In the genomic region with DNA sequence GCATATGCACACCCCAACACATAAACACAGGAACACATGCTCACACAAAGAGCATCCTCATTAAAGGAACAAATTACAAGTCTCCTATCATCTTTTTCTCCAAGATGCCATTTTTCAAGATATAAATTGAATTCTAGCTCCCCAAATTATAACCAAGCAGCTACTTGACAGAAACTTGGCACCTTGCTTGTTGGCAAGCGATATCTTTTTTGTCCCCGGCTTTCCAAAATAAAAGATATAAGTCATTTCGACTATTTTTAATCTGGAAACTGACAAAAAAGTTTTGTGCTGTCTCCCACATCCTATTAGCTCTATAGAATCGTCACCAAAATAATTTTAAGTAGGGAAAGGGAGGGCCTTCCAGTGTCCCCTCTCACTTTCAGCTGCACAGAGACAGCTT, we compare ENCODE assay signal across 30 mouse cellular contexts. TPM values are rescaled to one million over a fixed set of nuclear protein-coding genes. Genes with fewer than 3 reads are reported as not detected.
DNase-seq lines count a peak whose midpoint lies in the region; ATAC-seq and TF ChIP-seq lines count a peak whose summit lies in the region.
"Had no signal": no experiment of that assay in that cellular context is flagged by ENCODE, and none has a peak within 500 bp of the region (broad histone marks: within the 10 kb centered on the region; RNA-seq: fewer than 3 reads in every experiment).

No protein-coding gene starts in this region.

- TF ChIP-seq POLR2A in kidney, adult 2 months (IDR thresholded peaks at IDR 0.05; ENCODE audit: low read depth, low read length): no peak
- no peak for TF ChIP-seq POLR2A in brain, embryonic 14.5 days (IDR thresholded peaks at IDR 0.05; ENCODE audit: borderline replicate concordance, extremely low read depth, insufficient read depth, insufficient read length, poor library complexity, severe bottlenecking)

- DNase-seq in forebrain, postnatal 0 days: peak; percentile 50
- peak; percentile 29 for DNase-seq in kidney, adult 2 months
- DNase-seq in adipocyte (ENCODE audit: low spot score): peak; percentile 58
- peak; percentile 34 for DNase-seq in brain, embryonic 14.5 days (ENCODE audit: low read depth)
- no peak for DNase-seq in left cerebral cortex, postnatal 25 days (ENCODE audit: low spot score in 2 of 2)
- DNase-seq: adrenal gland, postnatal 25 days; B cell, adult 2 months; cerebellum, adult 2 months; cerebellum, postnatal 14 days; gastrocnemius, postnatal 25 days; heart, postnatal 4 days; kidney, adult 11 months; kidney, postnatal 36 days; layer of hippocampus, postnatal 36 days; liver, embryonic 13.5 days; lung, adult 18-20 months; lung, postnatal 10 days; right cerebral cortex, postnatal 4 days; thymus, adult 2 months; thymus, postnatal 4 days had no signal

- peaks cover under 1% of the 10 kb centered on the region; the same call in 1 of the 2 replicates for H3K36me3 ChIP-seq in forebrain, postnatal 0 days (ENCODE audit: insufficient read depth)
- peaks cover 15% of the 10 kb centered on the region for H3K36me3 ChIP-seq in forebrain, embryonic 12.5 days (replicated peaks)
- H3K36me3 ChIP-seq in kidney, adult 2 months (ENCODE audit: control insufficient read depth, insufficient read depth, low read length): no peaks in the 10 kb centered on the region
- H3K36me3 ChIP-seq in kidney, embryonic 15.5 days: peaks cover 23% of the 10 kb centered on the region
- H3K36me3 ChIP-seq: midbrain, embryonic 15.5 days had no signal

- intact Hi-C loops in left cerebral cortex, postnatal 25 days (cut with DNase I): no loop called here

- TF ChIP-seq CTCF in forebrain, postnatal 0 days (IDR thresholded peaks at IDR 0.05; ENCODE audit: low read depth): no peak
- TF ChIP-seq CTCF in kidney, adult 2 months (conservative IDR thresholded peaks at IDR 0.05; ENCODE audit: insufficient read depth, insufficient read length, low read depth, low read length): no peak
- no peak for TF ChIP-seq CTCF in brain, embryonic 14.5 days (IDR thresholded peaks at IDR 0.05; ENCODE audit: borderline replicate concordance, extremely low read depth, insufficient read depth, insufficient read length)

- H3K27me3 ChIP-seq in forebrain, postnatal 0 days (ENCODE audit: insufficient read depth, low read length): no peaks in the 10 kb centered on the region
- H3K27me3 ChIP-seq in forebrain, embryonic 12.5 days: no peaks in the 10 kb centered on the region
- no peaks in the 10 kb centered on the region for H3K27me3 ChIP-seq in kidney, adult 2 months (replicated peaks; ENCODE audit: control insufficient read depth, insufficient read depth, low read length)
- H3K27me3 ChIP-seq in kidney, embryonic 15.5 days: no peaks in the 10 kb centered on the region
- H3K27me3 ChIP-seq: CH12.LX; embryonic facial prominence, embryonic 15.5 days; limb, embryonic 15.5 days; liver, embryonic 13.5 days; midbrain, embryonic 15.5 days had no signal

- 47% methylated on average over 4 of the region's 4 CpGs for WGBS in forebrain, postnatal 0 days
- WGBS in forebrain, embryonic 12.5 days: 96% methylated on average over 4 of the region's 4 CpGs
- 65% methylated on average over 4 of the region's 4 CpGs for WGBS in kidney, adult 2 months
- 70% methylated on average over 4 of the region's 4 CpGs for WGBS in kidney, embryonic 15.5 days

- no peak overlapping the region for H3K9ac ChIP-seq in forebrain, postnatal 0 days
- no peak overlapping the region for H3K9ac ChIP-seq in forebrain, embryonic 12.5 days
- no peak overlapping the region for H3K9ac ChIP-seq in kidney, embryonic 15.5 days
- H3K9ac ChIP-seq: embryonic facial prominence, embryonic 15.5 days; limb, embryonic 15.5 days; liver, embryonic 13.5 days; midbrain, embryonic 15.5 days had no signal

- no peaks in the 10 kb centered on the region for H3K9me3 ChIP-seq in forebrain, postnatal 0 days (ENCODE audit: low read length)
- H3K9me3 ChIP-seq in forebrain, embryonic 12.5 days: no peaks in the 10 kb centered on the region
- H3K9me3 ChIP-seq in kidney, embryonic 15.5 days (replicated peaks): no peaks in the 10 kb centered on the region
- H3K9me3 ChIP-seq: embryonic facial prominence, embryonic 10.5 days; embryonic facial prominence, embryonic 15.5 days; heart, embryonic 10.5 days; limb, embryonic 10.5 days; limb, embryonic 15.5 days; liver, embryonic 13.5 days; midbrain, embryonic 15.5 days had no signal

- peak overlapping the region; percentile 62 for H3K27ac ChIP-seq in forebrain, postnatal 0 days (ENCODE audit: low read depth, low read length)
- no peak overlapping the region for H3K27ac ChIP-seq in forebrain, embryonic 12.5 days
- H3K27ac ChIP-seq in kidney, adult 2 months (ENCODE audit: insufficient read depth, low read depth, low read length): no peak overlapping the region
- H3K27ac ChIP-seq in kidney, embryonic 15.5 days: no peak overlapping the region
- H3K27ac ChIP-seq: embryonic facial prominence, embryonic 10.5 days; embryonic facial prominence, embryonic 15.5 days; heart, embryonic 10.5 days; limb, embryonic 10.5 days; limb, embryonic 15.5 days; liver, embryonic 13.5 days; midbrain, embryonic 15.5 days; stomach, postnatal 0 days had no signal

- ATAC-seq in forebrain, postnatal 0 days: no peak
- no peak for ATAC-seq in forebrain, embryonic 12.5 days (ENCODE audit: low FRiP score)
- ATAC-seq in kidney, embryonic 15.5 days (replicated peaks; ENCODE audit: low FRiP score): no peak

- H3K4me3 ChIP-seq in forebrain, postnatal 0 days (ENCODE audit: low read depth, low read length): no peak overlapping the region
- H3K4me3 ChIP-seq in forebrain, embryonic 12.5 days (replicated peaks): no peak overlapping the region
- no peak overlapping the region for H3K4me3 ChIP-seq in kidney, adult 2 months (ENCODE audit: insufficient read depth, low read depth, low read length)
- H3K4me3 ChIP-seq in kidney, embryonic 15.5 days (replicated peaks): no peak overlapping the region
- H3K4me3 ChIP-seq: embryonic facial prominence, embryonic 10.5 days; embryonic facial prominence, embryonic 15.5 days; heart, embryonic 10.5 days; limb, embryonic 10.5 days; limb, embryonic 15.5 days; liver, embryonic 13.5 days; midbrain, embryonic 15.5 days had no signal

- peaks cover 5% of the 10 kb centered on the region for H3K4me1 ChIP-seq in forebrain, postnatal 0 days (ENCODE audit: insufficient read depth)
- peaks cover 21% of the 10 kb centered on the region for H3K4me1 ChIP-seq in forebrain, embryonic 12.5 days
- H3K4me1 ChIP-seq in kidney, adult 2 months (ENCODE audit: control insufficient read depth, insufficient read depth, low read length): peaks cover 25% of the 10 kb centered on the region
- H3K4me1 ChIP-seq in kidney, embryonic 15.5 days: peaks cover 42% of the 10 kb centered on the region

- H3K4me2 ChIP-seq in forebrain, postnatal 0 days (ENCODE audit: low read depth): no peak overlapping the region
- H3K4me2 ChIP-seq in forebrain, embryonic 12.5 days: no peak overlapping the region
- H3K4me2 ChIP-seq in kidney, embryonic 15.5 days: no peak overlapping the region
- H3K4me2 ChIP-seq: embryonic facial prominence, embryonic 15.5 days; limb, embryonic 15.5 days; liver, embryonic 13.5 days; midbrain, embryonic 15.5 days had no signal

RNA-seq across cellular contexts. Expression of gene Zfp827, which starts 53.1 kb away (rescaled TPM):
- total RNA-seq in forebrain, postnatal 0 days (2014; rRNA removed): 22.5 and 23.3 TPM in 2 replicates
- 4.5 and 6.1 TPM in 2 replicates for polyA plus RNA-seq in forebrain, postnatal 0 days (2015; fragmentation: Nextera tagmentation; extraction: Ambion mirVana)
- polyA plus RNA-seq in forebrain, embryonic 12.5 days (2016; fragmentation: Nextera tagmentation; extraction: Ambion mirVana): 13.0 and 13.2 TPM in 2 replicates
- 9.6 and 11.4 TPM in 2 replicates for polyA plus RNA-seq in kidney, adult 2 months (2012; rRNA removed)
- 7.4 and 7.9 TPM in 2 replicates for polyA plus RNA-seq in kidney, embryonic 15.5 days (2015; fragmentation: Nextera tagmentation; extraction: Ambion mirVana)
- polyA plus RNA-seq in brain, embryonic 14.5 days (2012; rRNA removed): 33.9 and 48.6 TPM in 2 replicates
- 10 to 100 TPM; 36.6 to 41.0 TPM for total RNA-seq in left cerebral cortex, postnatal 25 days (2021)

Comparison
In these comparisons a context has a peak if more than half of its experiments do, and no peak if none do; other contexts are left out.
1. DNase-seq: peak in forebrain, postnatal 0 days (single experiment), kidney, adult 2 months (single experiment), adipocyte (single experiment) and brain, embryonic 14.5 days (single experiment); none in left cerebral cortex, postnatal 25 days (0 of 2).